Mouse (Mus musculus) kidney, adult 2 months (tissue): ENCODE measurements at regions not wholly inside any gene's neighbourhood (a gene's known extent, or its start where the extent isn't known, plus 50 kb on each side); places are given as distances from the start of the nearest gene placed in this dataset.

Source experiments
- CTCF ChIP-seq: fragments of 200-500 bp; conservative IDR thresholded peaks from 2 replicates; pipeline ENCODE4 v1.5.1; 2011; ENCODE audit warnings: low read depth, mild to moderate bottlenecking, control low read depth, low read length, moderate library complexity, mixed read lengths; ENCODE audit not compliant: insufficient read depth, insufficient read length
- POLR2A ChIP-seq: fragments of 200-500 bp; IDR thresholded peaks from one replicate; pipeline ENCODE4 v1.6.1; 2011; ENCODE audit warnings: low read depth, low read length, control low read depth

DNA sequence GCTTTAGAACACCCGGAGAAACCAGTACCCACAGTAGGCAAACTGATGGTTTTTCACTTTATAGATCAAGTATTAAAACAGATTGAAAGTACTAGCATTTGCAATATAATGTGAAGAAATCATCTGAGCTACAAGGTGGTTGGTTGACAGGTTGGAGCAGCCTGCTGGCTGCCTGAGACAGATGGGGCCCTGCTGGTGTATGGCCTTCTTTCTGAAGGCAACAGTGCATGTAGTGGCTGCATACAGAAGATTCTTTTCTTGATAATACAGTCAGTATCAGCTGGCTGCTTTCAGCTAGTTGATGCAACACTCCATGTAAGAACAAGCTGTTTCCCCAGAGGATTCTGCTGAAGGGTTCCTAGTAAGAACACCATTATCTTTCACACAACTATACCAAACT, 720.6 kb downstream of the Tlr4 start:
- TF ChIP-seq CTCF (no peak), POLR2A (no peak)
